Mouse (Mus musculus) adrenal gland, adult 8-10 months (tissue): Measurements from ENCODE around the gene Gm20388. TPM values are rescaled to one million over a fixed set of nuclear protein-coding genes. Genes with fewer than 3 reads are reported as not detected.
"Not testable (repeated sequence)": the region's sequence is repeated elsewhere in the genome, so short reads cannot be mapped to it uniquely, and the experiment has no call there.

Experiments
- DNase-seq: peaks from one replicate; pipeline ENCODE4 v3.0.0; 2022
- total RNA-seq, 4 experiments: library from RNA; stranded (reverse); gene quantifications; 2 replicates each; pipeline ENCODE4 v1.2.4; 2022

The Gm20388 gene
- total RNA-seq, 4 experiments from 2014 or later: 1.7 to 16.9 (median 5.8) TPM

- DNase-seq: no peak
Measured at GRCm38 (mm10) chr8:120800308-120800865, 889.7 kb downstream of the Gm20388 start.

- not testable (repeated sequence) for DNase-seq
Measured at GRCm38 (mm10) chr8:120803661-120804375, 893.2 kb downstream of the Gm20388 start.

- no peak for DNase-seq
Measured at GRCm38 (mm10) chr8:120804741-120805140, 894.1 kb downstream of the Gm20388 start.

DNA sequence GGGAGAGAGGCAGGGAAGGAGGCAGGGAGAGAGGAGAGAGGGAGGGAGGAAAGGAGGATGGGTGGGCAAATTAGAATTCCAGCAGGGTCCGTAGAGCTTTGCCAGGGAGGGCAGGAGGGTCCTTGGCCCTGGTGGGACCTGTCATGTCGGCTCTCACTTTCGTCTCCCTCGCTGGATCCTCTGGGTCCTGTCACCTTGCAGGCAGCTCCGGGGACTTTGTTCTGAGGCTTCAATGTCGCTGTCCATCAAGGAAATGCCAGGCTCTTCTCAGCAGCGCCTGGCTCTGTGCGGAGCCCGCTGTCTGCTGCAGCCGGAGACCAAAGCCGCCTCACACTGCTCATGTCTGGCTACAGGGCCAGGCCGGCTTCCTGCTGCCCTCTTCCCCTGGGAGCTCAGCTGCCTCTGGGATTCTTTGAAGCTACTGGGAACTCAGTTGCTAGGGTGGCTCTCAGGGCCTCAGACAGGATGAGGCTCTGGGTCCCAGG is 896.2 kb downstream of the Gm20388 start:
- DNase-seq: no peak

GRCm38 (mm10) chr8:120807719-120808118 is 897.1 kb downstream of the Gm20388 start:
- no peak for DNase-seq

GRCm38 (mm10) chr8:120809050-120809449 is 898.4 kb downstream of the Gm20388 start:
- DNase-seq: no peak

GRCm38 (mm10) chr8:120811953-120812352 is 901.3 kb downstream of the Gm20388 start:
- no peak for DNase-seq

GRCm38 (mm10) chr8:120813028-120813427 is 902.4 kb downstream of the Gm20388 start:
- no peak for DNase-seq

- DNase-seq: no peak
Measured at GRCm38 (mm10) chr8:120813839-120814238, 903.2 kb downstream of the Gm20388 start.

DNA sequence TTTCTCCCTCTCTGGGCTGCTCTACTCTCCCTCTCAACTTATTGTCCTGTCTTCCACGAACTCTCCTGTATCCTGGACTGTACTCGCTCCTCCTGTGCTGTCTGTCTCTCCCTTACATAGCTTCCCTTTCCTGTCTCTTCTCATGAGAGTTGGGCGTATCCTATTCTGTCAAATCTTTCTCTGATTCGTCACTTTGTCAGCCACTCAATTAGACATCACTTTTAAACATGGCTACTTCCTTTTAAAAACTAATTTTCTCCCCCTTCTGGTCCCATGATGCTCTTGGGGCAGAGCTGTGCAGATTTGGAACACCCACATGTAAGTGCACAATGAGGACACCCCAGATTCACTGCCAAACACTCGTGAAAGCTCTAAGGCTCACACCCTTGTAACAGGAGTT is 905.7 kb downstream of the Gm20388 start:
- DNase-seq: no peak

DNA sequence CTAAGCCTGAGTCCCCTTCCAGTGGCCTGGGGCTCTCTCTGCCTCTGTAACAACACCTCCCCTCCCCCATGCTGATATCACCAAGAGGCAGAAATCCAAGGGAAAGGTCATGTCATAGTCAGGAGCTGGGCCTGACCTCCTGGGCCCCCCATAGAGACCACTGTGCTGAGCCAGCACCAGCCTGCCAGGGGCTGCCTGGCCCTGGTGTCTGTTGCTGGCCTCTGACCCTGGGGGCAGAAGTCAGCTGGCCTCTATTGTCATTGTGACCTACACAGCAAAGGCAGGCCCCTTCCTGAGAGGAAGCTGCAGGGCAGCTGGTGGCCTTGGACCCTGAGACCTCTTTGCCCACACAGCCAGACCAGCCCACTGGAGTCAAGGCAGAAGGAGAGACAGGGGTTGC is 909.3 kb downstream of the Gm20388 start:
- DNase-seq: no peak

DNA sequence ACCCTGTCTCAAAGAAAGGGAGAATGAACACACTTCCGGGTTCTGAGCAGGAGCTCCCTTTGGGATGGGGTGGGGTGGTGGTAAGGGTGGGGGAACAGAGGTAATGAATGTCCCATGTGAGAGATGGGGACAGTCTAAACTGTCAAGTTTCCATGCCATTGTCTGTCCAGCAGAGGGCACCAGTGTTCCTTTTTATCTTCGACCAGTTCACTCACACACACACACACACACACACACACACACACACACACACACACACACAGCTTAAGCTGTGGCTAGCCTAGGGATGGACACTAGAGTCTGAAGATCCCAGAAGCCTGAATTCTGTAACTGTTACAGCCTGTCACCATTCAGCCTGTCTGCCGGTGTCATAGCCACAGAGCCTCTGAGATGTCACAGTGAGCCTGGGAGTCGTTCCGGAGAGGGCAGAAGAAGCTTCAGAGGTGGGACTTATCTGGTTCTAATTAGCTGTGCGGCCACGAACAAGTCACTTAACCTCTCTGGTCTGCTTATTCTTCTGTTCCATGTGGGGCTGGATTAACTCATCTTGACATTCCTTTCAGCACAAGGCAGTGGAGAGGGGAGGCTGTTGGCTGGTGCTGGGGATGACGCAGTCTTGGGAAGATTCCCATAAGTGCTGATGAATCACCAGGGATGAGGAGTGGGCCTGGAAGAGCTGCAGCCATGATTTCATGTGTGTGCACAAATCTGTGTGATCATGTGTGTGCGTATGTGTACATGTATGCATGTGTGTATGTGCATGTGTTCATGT is 910.9 kb downstream of the Gm20388 start:
- no peak for DNase-seq

DNA sequence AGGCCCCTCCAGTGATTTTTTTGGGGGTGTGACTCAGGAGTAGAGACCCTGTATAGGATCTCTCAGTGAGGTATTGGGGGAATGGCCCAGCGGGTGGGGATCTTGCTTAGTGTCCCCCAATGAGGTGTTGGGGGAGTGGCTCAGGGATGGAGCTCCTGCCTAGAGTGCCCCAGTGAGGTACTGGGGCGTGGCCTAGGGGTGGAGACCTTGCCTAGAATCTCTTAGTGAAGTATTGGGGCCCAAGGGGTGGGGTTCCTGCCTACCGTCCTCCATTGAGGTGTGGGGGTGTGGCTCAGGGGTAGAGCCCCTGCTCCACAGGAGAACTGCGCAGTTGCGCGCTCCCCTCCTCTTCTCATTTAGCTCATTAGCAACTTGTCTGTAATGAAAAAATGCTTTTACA is 912.7 kb downstream of the Gm20388 start:
- no peak for DNase-seq

DNA sequence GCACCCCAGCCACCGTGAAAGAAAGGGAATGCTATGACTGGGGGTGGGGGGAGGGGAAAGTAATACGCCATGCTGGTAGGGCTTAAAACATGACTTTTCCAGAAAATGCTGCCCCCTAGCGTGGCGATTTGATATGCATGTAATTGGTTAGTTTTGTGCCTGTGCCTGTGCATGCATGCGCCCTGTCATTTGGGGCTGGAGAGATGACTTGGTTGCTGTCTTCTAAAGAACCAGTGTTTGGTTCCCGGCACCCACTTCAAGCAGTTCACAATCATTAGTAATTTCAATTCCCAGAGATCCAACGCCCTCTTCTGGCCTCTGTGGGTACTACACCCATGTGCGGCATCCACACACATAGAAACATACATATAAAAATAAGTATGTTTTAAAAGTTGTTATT is 913.2 kb downstream of the Gm20388 start:
- DNase-seq: no peak

- no peak for DNase-seq
Measured at GRCm38 (mm10) chr8:120824638-120825037, 914.0 kb downstream of the Gm20388 start.

DNA sequence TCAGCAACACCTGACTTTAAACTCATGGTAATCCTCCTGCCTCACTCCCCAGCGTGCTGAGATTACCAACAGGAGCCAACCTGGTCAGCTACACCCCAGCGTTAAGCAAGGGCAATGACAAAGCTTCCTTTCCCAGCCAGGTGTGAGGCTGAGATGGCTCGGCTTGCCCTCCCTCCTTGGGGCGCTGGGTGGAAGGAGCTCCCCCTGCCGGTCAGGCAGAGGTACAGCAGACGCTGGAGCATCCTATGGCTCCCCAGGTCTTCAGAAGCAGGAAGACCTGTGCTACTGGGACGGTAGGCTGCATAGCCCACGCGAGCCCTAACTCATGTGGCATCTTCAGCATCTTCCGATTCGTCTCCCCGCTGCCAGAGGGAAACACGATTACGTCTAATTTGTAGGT is 917.6 kb downstream of the Gm20388 start:
- DNase-seq: no peak

DNA sequence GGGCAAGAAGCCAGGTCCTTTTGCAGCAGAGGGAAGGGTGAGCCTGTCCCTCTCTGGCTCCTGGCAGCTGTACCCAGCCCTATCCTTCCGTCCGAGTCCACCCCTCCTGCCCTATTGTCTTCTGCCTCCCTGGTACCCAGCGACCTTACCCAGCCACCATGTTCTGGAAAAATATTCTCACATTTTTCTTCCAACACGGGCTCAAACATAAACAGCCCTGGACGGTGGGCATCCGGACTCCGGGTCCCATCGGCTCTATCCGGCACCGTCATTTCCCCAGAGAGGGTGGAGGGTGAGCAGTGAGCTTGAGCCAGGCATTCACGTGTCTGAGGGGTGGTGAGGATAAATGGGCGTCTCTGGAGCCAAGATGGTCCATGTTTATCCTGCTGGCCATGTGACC is 920.0 kb downstream of the Gm20388 start:
- no peak for DNase-seq

DNA sequence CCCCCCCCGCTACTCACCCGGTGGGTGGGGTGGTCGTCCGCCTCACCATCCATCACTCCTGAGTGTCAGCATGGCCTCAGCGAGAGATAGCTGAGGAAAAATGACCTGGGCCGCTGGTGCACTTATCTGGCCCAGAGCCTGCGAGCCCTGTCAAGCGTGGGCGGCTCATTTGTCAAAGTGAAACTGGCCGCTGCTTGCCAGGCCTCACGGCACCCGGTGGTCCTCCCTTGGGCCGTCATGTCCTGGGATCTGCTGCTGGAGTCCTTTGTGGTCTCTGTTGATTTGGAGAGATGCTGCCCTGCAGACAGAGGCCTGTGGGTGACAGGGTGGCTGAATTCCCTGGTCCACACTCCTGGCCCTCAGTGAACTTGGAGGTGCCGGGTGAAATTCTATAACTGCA is 921.4 kb downstream of the Gm20388 start:
- no peak for DNase-seq

DNA sequence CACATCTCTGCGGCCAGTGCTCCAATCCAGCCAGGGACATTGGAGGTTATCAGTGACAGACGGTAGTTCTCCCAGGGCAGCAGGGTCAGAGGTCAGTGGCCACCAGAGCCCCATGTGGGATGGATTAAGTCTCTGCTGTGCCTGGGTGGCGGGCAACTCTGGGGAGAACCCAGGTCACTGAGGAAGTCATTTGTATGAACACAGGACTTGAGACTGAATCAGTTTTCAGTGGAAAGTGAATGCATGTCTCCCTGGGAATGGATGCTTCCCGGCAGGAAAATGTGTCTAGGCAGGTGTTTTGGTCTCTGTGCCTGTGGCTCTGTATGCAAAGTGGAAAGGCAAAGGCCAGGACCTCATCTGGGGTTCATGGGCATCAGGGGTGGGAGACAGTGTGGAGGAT is 922.6 kb downstream of the Gm20388 start:
- no peak for DNase-seq

GRCm38 (mm10) chr8:120839031-120839430 is 928.4 kb downstream of the Gm20388 start:
- no peak for DNase-seq

DNA sequence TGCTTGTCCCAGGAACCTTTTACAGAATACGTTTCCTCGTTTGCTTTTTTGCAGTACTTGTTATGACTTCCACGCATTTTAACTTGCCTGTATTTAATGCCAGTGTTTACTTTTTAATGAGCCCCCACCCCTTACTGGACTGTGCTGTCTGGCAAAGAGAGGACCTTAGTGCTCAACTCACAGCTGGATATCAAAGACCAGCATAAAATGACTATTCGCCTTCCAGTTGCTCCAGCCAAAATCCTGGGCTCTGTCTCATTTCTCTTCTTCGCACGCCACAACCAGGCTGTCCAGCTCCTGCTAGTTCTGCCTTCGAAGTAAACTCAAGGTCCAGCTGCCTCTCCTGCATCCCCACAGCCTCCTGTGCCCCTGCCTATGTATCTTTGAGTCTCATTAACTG is 932.4 kb downstream of the Gm20388 start:
- no peak for DNase-seq

GRCm38 (mm10) chr8:120846018-120846417 is 935.4 kb downstream of the Gm20388 start:
- DNase-seq: no peak

GRCm38 (mm10) chr8:120847279-120847678 is 936.6 kb downstream of the Gm20388 start:
- no peak for DNase-seq

DNA sequence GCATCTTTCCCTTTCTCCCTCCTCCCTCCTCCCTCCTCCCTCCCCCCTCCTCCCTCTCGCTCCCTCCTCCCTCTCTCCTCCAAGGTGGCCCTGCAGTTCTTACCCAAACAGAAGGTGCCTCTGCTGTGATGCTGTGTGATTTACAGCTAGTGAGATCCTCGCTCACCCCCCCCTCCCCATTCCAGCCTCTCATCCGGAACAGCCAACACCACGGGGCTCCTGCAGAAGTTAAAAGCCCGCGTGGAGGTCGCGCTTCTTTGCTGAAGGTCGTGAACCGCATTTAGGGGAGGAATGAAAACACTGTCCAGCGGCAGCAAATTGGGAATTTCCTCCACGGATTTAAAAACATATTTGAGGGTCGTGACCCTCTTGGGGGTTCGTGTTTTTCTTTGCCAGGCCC is 937.1 kb downstream of the Gm20388 start:
- DNase-seq: no peak
